Mouse (Mus musculus): ENCODE data around the gene Tulp4. TPM values are rescaled to one million over a fixed set of nuclear protein-coding genes. Genes with fewer than 3 reads are reported as not detected.
"Not testable (repeated sequence)": the region's sequence is repeated elsewhere in the genome, so short reads cannot be mapped to it uniquely, and the experiment has no call there.

The Tulp4 gene
- total RNA-seq, 2 experiments from 2014 or later, result 99.4 to 101 TPM

GRCm38 (mm10) chr17:6271970-6272369 lies 165.7 kb downstream of the Tulp4 start:
- not testable (repeated sequence) for DNase-seq (ENCODE audit: low spot score in 2 of 2)

DNA sequence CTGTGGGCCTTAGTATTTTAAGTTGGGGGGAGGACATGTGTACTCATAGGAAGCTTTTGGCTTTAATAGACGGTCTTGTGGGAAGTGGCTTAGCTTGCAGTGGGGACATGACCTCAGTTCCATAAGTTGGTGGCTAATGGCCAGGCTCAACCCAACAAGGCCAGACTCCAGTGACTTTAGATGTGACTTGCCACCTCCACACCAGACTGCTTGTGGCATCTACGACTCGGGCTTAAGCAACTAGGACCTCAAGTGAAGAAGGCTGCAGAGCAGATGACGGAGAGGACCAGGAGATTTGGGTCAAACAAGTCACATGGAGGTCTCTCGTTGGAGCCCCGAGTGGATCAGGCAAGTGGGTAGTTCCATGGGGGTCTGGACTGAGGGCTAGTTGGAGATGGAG lies 168.5 kb downstream of the Tulp4 start:
- DNase-seq (ENCODE audit: low spot score in 2 of 2), result not testable (repeated sequence)

DNA sequence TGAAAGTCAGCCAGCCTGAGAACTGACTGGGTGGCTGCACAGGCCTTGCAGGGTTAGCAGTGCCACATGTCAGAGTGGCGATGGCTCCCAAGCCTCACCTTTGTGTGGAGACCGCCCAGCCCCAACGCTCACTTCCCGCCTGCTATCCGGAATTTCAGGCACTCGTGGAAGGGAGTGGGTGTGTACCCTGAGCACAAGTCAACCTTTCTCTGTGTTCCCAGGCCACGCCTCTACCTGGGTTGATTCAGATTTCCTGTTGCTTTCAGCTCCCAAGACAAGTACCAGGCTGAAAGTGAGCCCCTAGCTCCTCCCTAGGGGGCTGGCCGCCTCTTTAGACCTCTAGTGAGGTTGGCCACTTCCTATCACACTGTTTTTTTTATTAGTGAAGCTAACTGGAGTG lies 173.0 kb downstream of the Tulp4 start:
- not testable (repeated sequence) for DNase-seq (ENCODE audit: low spot score in 2 of 2)

- DNase-seq (ENCODE audit: low spot score in 2 of 2), result not testable (repeated sequence)
These were observed 173.5 kb downstream of the Tulp4 start for GRCm38 (mm10) chr17:6279772-6280171.

DNA sequence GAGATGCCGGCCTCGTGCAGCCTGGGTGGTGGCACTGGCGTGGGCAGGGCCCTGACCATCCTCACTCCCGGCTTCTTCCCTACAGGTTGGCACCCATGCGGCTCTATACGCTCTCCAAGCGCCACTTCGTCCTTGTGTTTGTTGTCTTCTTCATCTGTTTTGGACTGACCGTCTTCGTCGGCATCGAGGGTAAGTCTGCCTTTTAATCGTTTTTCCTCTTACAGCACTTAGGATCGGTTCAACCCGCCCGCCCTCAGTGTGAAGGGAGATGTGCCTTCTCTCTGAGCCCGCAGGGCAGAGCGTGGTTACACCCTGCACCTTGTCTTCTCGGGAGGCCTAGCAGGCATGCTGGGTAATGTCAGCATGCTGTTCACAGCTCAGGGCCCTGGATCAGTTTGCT lies 174.3 kb downstream of the Tulp4 start:
- DNase-seq (ENCODE audit: low spot score in 2 of 2), result not testable (repeated sequence)

GRCm38 (mm10) chr17:6283137-6283536 lies 176.9 kb downstream of the Tulp4 start:
- DNase-seq (ENCODE audit: low spot score in 2 of 2), result not testable (repeated sequence)

DNA sequence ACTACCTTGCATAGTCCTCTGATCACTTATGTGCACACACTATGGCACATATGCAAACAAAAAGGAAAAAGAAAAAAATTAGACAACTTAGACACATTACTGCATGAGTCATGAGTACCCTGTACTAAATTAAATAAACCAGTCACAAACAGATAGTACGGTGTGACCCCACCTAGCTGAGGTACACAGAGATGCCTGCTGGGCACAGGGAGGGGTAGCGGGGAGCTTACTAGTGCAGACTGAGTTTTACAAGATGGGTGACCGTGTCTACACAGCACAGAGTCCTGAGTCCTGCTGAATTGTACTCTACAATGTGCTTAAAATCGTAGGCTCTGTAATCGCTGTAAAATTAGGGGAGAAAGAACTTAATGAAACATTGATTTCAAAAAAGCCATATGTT lies 179.9 kb downstream of the Tulp4 start:
- DNase-seq (ENCODE audit: low spot score in 2 of 2), result not testable (repeated sequence)

DNA sequence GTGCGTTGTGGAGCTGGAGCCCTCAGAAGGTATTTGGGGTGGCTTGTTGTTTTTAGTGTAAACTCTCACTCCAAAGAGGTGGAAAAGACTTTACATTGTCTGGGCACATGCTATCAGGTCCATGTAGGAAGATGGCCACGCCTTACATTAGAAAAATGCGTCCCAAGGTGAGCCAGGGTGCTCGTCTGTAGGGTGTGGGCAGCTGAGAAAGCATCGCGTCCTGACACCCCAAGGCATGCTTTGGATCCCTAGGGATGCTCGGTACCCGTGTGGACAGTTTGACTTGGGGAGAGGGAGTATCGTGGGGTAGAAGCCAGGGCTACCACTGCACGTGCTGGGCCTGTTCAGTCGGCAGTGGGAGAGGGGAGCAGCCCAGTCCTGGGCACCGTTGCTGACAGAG lies 182.8 kb downstream of the Tulp4 start:
- not testable (repeated sequence) for DNase-seq (ENCODE audit: low spot score in 2 of 2)

DNA sequence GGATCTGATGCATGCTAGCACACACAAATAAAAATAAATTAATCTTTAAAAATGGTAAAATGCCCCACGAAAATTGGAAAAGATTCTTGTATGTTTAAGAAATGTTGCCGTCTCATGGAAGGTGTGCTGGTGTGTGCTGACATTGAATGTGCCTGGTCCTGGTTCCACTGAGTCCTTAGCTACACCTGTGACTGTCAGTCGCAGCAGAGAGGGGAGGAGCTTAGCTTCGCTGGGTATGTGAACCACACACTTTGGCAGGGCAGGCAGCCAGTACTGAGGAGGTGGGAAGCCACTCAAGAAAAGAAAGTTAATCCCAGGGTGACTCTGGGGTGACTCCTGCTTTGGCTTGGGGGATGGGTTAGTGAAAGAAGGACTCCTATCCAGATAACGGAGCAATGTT lies 187.6 kb downstream of the Tulp4 start:
- DNase-seq (ENCODE audit: low spot score in 2 of 2), result not testable (repeated sequence)

- DNase-seq (ENCODE audit: low spot score in 2 of 2), result not testable (repeated sequence)
These were observed 191.0 kb downstream of the Tulp4 start for GRCm38 (mm10) chr17:6297060-6297795.

DNA sequence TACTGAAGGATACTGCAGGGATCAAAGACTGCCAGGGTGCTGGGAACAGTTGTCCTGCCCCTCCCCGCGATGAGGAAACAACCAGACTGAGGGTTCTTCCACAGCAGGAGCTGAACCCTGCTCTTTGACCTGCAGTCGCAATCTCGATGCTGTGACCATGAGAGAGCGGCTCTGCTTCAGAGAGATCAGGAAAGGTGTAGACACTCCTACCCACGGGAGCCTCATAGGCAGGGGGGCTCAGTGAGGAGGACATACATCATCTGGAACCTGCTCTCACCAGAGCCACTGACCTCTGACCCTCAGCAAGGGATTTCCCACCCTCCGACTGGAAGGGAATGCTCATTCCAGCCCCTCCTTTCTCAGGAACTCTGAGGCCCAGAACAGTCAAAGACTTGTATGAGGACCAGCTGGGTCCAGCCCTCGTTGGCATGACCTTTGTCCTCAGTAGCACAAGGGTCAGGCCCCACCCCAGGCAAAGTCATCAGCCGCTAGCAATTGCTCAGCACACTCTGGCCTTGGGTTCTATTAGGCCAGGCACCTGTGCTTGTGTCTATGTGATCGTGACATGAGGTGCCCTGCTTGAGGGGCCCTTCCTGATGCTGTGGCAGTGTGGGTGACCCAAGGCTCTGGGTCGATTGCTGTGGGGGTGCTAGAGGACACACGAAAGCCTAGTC lies 194.1 kb downstream of the Tulp4 start:
- not testable (repeated sequence) for DNase-seq (ENCODE audit: low spot score in 2 of 2)

Small RNAs within 50 kb of the gene (microRNA-seq; reads per million reads assigned to microRNA genes)
- gene Gm22774, result not detected

Other genes starting within 250 kb of the Tulp4 start
- 10 to 100 TPM; 12.4 to 12.8 TPM for gene Synj2, start 165.2 kb upstream of the Tulp4 start, total RNA-seq (2021)
- 1 to 10 TPM; 7.7 to 8.7 TPM for gene Serac1, start 26.7 kb upstream of the Tulp4 start, total RNA-seq (2021)
- gene Gtf2h5, start 26.7 kb upstream of the Tulp4 start, total RNA-seq (2021), result 10 to 100 TPM; 90.6 to 95.0 TPM
- gene Tmem181a, start 150.4 kb downstream of the Tulp4 start, total RNA-seq (2021), result 10 to 100 TPM; 20.7 to 22.2 TPM
- 10 to 100 TPM in 1 of 2 experiments, 1 to 10 TPM in 1; 9.6 to 11.8 TPM for gene Dynlt1a, start 211.1 kb downstream of the Tulp4 start, total RNA-seq (2021)

All from adrenal gland, postnatal 4 days (tissue).